Mouse (Mus musculus) kidney, postnatal 10 days (tissue): ENCODE results near the gene Fam120a.

Experiments used
- DNase-seq: peaks from one replicate; pipeline ENCODE4 v3.0.0; 2021; ENCODE audit warnings: mixed read lengths

Fam120a gene

GRCm38 (mm10) chr13:48911426-48911825, 56.4 kb downstream of the Fam120a start:
- no peak for DNase-seq

- no peak for DNase-seq
These were observed 62.4 kb downstream of the Fam120a start for GRCm38 (mm10) chr13:48905458-48905857.

- DNase-seq: no peak
These were observed 72.4 kb downstream of the Fam120a start for GRCm38 (mm10) chr13:48895376-48895775.

- peak; percentile 48 for DNase-seq
These were observed 77.4 kb downstream of the Fam120a start for GRCm38 (mm10) chr13:48890260-48890960.

GRCm38 (mm10) chr13:48878534-48878933, 89.3 kb downstream of the Fam120a start:
- DNase-seq: peak; percentile 100

- no peak for DNase-seq
These were observed 90.0 kb downstream of the Fam120a start for GRCm38 (mm10) chr13:48877805-48878204.

- DNase-seq: no peak
These were observed 95.1 kb downstream of the Fam120a start for GRCm38 (mm10) chr13:48872726-48873125.

GRCm38 (mm10) chr13:48871887-48872606, 95.8 kb downstream of the Fam120a start:
- no peak for DNase-seq

GRCm38 (mm10) chr13:48870771-48871731, 96.8 kb downstream of the Fam120a start, which contains the start of gene Phf2:
TSS of gene Phf2 (minus strand) at chr13:48871119.
- DNase-seq: peak; percentile 61

- peak; percentile 70 for DNase-seq
These were observed 97.7 kb downstream of the Fam120a start for GRCm38 (mm10) chr13:48869950-48870770.

GRCm38 (mm10) chr13:48869600-48869949, 98.2 kb downstream of the Fam120a start:
- no peak for DNase-seq

- DNase-seq: no peak
These were observed 98.7 kb downstream of the Fam120a start for GRCm38 (mm10) chr13:48869088-48869487.

- no peak for DNase-seq
These were observed 103.0 kb downstream of the Fam120a start for GRCm38 (mm10) chr13:48864673-48865356.

GRCm38 (mm10) chr13:48863556-48863955, 104.3 kb downstream of the Fam120a start:
- DNase-seq: no peak

GRCm38 (mm10) chr13:48861913-48862312, 105.9 kb downstream of the Fam120a start:
- no peak for DNase-seq

- DNase-seq: no peak
These were observed 109.0 kb downstream of the Fam120a start for GRCm38 (mm10) chr13:48858779-48859178.

GRCm38 (mm10) chr13:48858054-48858453, 109.8 kb downstream of the Fam120a start:
- DNase-seq: no peak

- peak; percentile 55 for DNase-seq
These were observed 110.4 kb downstream of the Fam120a start for GRCm38 (mm10) chr13:48857246-48857932.

- no peak for DNase-seq
These were observed 113.9 kb downstream of the Fam120a start for GRCm38 (mm10) chr13:48853947-48854346.

GRCm38 (mm10) chr13:48853475-48853874, 114.3 kb downstream of the Fam120a start:
- no peak for DNase-seq

- DNase-seq: no peak
These were observed 115.0 kb downstream of the Fam120a start for GRCm38 (mm10) chr13:48852859-48853258.
